Mouse (Mus musculus) neutrophil, adult 5-6 weeks (primary cell): Measurements from ENCODE around the gene Rasgrp2. TPM values are rescaled to one million over a fixed set of nuclear protein-coding genes. Genes with fewer than 3 reads are reported as not detected.
A peak's percentile ranks its signal among the peaks of the same experiment; 100 is the strongest.

Experiments
- ATAC-seq: fragments of 151-379, 151-347 bp; 2 replicates; pipeline ENCODE4 v1.8.0; 2017; ENCODE audit warnings: mild to moderate bottlenecking, moderate TSS enrichment; ENCODE audit not compliant: insufficient number of reproducible peaks, poor library complexity, low FRiP score, severe bottlenecking; ENCODE audit errors: extremely low read depth
- total RNA-seq: library from RNA; stranded (forward); fragments of 200-1000 nt; gene quantifications from 2 replicates; pipeline ENCODE4 v1.2.3, GENCODE M21; 2017

The Rasgrp2 gene
- 447 and 491 TPM in 2 replicates for total RNA-seq

DNA sequence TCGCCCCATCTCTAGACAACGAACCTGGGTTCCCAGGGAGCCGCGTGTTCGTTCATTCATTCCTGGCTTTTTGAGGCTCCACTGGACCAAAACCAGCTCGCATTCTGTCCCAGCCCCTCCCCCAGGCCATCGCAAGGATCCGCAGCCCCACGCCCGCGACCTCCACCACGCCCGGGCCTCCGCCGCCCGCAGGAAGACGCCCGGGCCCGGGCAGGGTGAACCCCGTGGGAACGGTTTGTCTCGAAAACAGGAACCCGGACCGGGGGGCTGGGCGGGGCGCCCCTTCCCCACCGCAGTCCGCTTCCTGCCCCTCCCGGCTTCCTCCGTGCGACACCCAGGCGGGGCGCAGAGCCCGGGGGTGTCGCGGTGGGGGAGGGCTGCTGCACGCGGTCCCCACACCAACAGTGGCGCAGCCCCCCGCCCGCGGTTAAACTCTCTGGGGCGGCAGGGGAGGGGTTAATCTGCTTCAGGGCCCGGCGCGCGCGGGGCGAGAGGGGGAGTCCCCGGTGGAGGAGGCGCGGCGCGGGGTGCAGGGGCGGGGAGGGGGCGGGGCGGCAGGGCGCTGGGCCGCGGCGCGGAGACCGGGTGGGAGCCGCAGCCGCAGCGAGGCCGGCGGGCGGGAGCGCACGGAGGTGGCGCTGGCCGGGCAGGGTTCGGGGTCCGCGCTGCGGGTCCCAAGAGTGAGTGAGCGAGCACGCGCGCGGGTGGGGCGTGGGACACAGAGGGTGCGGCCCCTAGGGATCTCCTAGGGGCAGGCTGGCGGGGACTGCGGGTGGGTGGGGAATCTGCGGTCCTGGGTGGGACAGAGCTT lies at the start of gene Rasgrp2:
Gene Rasgrp2, plus strand, starts transcription at position 56 of the 811 bp plus-strand sequence.
- ATAC-seq: peak; percentile 25

DNA sequence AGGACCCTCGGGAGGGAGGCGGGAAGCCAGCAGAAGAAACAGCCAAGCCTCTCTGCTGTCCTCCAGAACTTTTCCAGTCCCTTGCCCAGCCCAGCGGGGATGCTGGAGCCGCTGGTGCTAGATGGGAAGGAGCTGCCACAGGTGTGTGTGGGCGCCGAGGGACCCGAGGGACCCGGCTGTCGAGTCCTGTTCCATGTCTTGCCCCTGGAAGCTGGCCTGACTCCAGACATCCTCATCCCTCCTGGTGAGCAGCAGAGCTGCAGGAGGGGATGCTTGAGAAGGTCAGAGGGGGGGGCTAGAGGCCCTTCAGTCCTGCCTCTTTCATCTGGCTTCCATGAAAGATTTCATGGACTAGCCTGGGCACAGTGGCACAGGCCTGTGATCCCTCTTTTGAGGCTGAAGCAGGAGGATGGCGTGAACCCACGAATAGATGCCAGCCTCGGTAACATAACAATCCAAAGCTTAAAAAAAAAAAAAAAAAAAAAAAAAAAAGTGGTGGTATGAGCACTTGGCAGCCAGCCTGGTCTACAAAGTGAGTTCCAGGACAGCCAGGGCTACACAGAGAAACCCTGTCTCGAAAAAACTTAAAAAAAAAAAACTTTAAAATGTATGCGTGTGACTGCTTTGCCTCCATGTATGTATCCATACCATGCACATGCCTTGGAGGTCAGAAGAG lies 47.6 kb upstream of the Rasgrp2 start:
- no peak for ATAC-seq

DNA sequence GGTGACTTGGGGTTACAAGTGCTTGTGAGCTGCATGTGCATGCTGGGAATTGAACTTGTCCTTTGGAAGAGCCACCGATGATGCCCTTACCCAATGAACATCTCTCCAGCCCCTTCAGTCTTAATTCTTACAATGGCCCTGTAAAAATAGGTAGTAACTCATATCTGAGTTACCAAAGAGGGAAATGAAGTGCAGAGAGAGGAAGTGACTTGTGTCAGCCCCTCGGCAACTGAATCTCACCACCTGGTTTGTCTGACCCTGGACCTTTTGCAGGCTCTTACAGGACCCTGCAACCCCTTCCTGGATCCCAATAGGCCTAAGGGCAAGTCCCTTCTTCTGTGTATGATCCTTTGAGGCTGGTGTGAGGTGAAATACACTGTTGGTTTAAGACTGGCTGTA lies 47.0 kb upstream of the Rasgrp2 start:
- ATAC-seq: no peak

DNA sequence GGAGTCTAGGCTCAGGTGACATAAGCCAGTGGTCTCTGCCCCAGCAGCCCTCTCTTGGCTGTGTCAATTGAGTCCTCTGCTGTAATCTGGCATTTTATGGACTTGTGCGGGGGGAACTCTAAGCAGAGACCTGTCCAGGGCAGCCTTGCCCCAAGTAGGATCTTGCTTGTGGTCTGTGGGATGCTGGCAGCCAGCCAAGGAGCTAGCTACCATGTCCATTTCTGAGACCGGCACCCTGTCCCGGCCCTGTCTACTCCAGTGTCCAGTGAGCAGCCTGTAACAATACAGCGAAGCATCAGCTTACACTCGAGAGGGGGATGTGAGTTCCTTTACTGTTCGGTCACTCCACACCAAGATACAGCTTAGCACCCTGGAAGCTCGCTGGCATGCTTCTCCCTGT lies 45.1 kb upstream of the Rasgrp2 start:
- no peak for ATAC-seq

DNA sequence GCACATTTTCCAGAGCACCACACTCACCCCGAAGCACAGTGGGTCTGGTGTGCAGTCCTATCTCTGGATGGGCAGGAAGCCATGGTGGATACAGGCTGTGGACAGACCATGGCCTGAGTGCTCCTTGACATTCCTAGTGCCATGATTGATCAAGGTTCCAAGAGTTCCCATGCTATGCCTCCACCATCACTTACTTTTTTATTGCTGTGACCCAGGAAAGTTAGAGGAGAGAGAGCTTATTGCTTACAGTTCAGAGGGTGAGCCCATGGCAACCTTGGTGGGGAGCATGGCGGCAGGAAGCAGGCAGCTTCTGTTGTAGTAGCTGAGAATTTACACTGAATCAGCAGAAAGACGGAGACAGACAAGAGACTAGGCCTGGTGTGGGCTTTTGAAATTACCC lies 37.8 kb upstream of the Rasgrp2 start:
- no peak for ATAC-seq

GRCm38 (mm10) chr19:6363091-6363410 lies 36.1 kb upstream of the Rasgrp2 start:
- ATAC-seq: peak; percentile 79; the same call in 1 of the 2 replicates

- peak; percentile 85 for ATAC-seq
Measured at GRCm38 (mm10) chr19:6363411-6364240, 35.5 kb upstream of the Rasgrp2 start, which contains the start of gene Sf1. Sf1 (plus strand) TSS chr19:6363690.

- peak; percentile 17; the same call in 1 of the 2 replicates for ATAC-seq
Measured at GRCm38 (mm10) chr19:6364317-6364725, 34.8 kb upstream of the Rasgrp2 start.

GRCm38 (mm10) chr19:6364842-6365241 lies 34.3 kb upstream of the Rasgrp2 start:
- ATAC-seq: no peak

DNA sequence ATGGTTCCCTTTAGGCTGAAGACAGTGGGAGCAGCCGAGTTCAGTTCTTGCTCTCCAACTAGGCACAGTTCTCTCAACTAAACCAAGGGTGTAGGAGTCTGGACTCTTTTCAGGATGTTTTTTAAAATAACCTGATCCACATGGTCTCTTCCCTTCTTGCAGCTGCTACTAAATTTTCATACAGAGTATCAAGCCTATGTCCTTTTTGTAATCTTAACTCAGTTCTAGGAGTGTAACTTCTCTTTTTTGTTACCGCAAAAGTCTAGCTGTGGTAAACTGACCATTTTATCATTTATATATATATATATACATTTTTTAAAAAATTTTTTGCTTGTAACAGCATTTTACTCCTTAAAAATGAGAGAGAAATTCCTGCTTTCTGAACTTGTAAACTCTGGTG lies 29.0 kb upstream of the Rasgrp2 start:
- no peak for ATAC-seq

DNA sequence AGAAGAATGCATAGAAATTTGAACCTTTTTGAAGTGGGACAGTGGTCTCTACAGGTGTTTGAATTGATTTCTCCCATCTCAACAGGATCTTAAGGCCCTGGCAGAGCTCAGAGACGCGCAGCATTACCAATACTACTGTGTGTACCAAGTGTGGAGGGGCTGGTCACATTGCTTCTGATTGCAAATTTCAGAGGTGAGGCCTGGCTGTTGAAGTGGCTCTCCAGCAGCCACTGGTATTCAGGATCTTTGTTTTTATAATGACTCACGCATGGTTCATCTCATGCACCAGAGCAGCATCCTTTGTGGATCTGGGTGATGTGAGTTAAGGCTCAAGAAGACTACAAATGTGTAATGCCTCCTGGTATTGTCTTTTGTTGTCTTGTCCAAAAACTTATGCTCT lies 26.7 kb upstream of the Rasgrp2 start:
- ATAC-seq: no peak

- peak; percentile 60 for ATAC-seq
Measured at GRCm38 (mm10) chr19:6373539-6374400, 25.4 kb upstream of the Rasgrp2 start.

- ATAC-seq: no peak
Measured at GRCm38 (mm10) chr19:6374571-6374970, 24.6 kb upstream of the Rasgrp2 start.

GRCm38 (mm10) chr19:6375423-6376254 lies 23.5 kb upstream of the Rasgrp2 start:
- no peak for ATAC-seq

DNA sequence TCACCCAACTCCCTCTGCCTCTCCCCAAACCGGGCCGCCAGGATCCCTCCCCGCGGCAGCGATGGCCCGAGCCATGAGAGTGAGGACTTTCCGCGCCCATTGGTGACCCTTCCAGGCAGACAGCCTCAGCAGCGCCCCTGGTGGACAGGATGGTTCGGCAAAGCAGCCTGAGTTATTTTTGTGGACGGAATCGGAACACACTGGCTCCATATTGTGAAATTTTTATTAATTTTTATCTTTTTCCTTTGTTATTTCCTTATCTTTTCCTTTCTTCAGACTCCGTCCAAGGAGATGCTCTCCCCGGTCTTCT lies 22.9 kb upstream of the Rasgrp2 start:
- ATAC-seq: no peak

GRCm38 (mm10) chr19:6376643-6377042 lies 22.5 kb upstream of the Rasgrp2 start:
- no peak for ATAC-seq

DNA sequence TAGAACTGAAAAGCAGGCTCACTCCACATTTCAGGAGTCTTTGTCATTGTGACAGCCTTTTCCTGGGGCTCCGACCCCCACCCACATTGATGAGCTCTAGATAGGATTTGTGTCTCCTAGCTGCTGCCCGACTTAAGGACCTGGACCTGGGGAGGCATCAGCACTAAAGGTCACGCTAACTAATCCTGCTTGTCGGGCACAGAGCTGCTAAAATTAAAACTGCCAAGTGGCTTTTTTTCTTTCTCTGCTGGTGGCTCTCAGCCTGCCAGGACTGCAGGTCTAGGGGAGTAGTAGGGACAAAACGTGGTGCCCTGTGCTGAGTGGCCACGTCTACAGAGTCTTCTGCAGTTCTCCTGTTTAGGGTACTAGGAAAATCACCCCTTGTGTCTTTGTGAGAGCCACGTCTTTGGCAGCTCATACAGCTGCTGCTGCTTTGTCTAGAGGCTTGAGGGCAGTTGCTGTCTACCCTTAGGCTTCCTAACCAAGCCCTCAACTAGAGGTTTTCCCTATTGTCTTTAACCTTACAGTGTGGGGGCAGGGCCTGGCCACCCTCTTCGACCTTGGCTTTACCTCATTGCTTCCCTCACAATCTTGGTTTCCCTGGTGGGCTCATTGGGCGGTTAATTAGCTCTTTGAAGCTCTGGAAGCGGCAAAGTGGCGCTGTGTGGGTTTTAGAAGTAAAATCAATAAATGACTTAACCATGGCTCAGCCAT lies 21.7 kb upstream of the Rasgrp2 start:
- no peak for ATAC-seq
